Mouse (Mus musculus) heart, embryonic 16.5 days (tissue): ENCODE data around the gene Sgms1. TPM values are rescaled to one million over a fixed set of nuclear protein-coding genes. Genes with fewer than 3 reads are reported as not detected.
"Not testable (repeated sequence)": the region's sequence is repeated elsewhere in the genome, so short reads cannot be mapped to it uniquely, and the experiment has no call there.

Experiments
- ATAC-seq: fragments of 200-750 bp; cut with Nextera tagmentation; replicated peaks from 2 replicates; pipeline ENCODE4 v1.8.0; 2017; ENCODE audit warnings: moderate number of reproducible peaks; ENCODE audit not compliant: insufficient read depth, low FRiP score; ENCODE audit errors: extremely low read depth
- H3K27ac ChIP-seq: fragments of 300-500 bp; sonication (generic); 2 replicates; pipeline ENCODE4 v1.5.1; 2014; ENCODE audit warnings: mild to moderate bottlenecking, low read length, control low read depth, moderate library complexity
- H3K27me3 ChIP-seq: fragments of 300-500 bp; sonication (generic); 2 replicates; pipeline ENCODE4 v1.6.1; 2014; ENCODE audit warnings: low read length, mixed read lengths; ENCODE audit not compliant: control insufficient read depth, insufficient read depth
- H3K36me3 ChIP-seq: fragments of 300-500 bp; sonication (generic); 2 replicates; pipeline ENCODE4 v1.6.1; 2014; ENCODE audit not compliant: control insufficient read depth, insufficient read depth
- H3K4me1 ChIP-seq: fragments of 300-500 bp; sonication (generic); 2 replicates; pipeline ENCODE4 v1.6.1; 2014; ENCODE audit warnings: low read length, mixed read lengths; ENCODE audit not compliant: control insufficient read depth, insufficient read depth
- H3K4me2 ChIP-seq: fragments of 300-500 bp; sonication (generic); 2 replicates; pipeline ENCODE4 v1.6.1; 2014; ENCODE audit warnings: low read depth, mild to moderate bottlenecking, control low read depth, low read length
- H3K4me3 ChIP-seq: fragments of 300-500 bp; sonication (generic); 2 replicates; pipeline ENCODE4 v1.5.1; 2014; ENCODE audit warnings: mild to moderate bottlenecking, control low read depth, low read length
- H3K9ac ChIP-seq: fragments of 300-500 bp; sonication (generic); 2 replicates; pipeline ENCODE4 v1.6.1; 2014; ENCODE audit warnings: low read length, control low read depth
- H3K9me3 ChIP-seq: fragments of 300-500 bp; sonication (generic); replicated peaks from 2 replicates; pipeline ENCODE4 v1.6.1; 2016; ENCODE audit warnings: low read length; ENCODE audit not compliant: control insufficient read depth
- WGBS: fragments of 180-500 bp; shearing (Covaris S2); extraction: QIAGEN DNeasy Blood & Tissue Kit; methylation state at CpG from one replicate; pipeline ENCODE4 v1.1.7; 2014; 5-methylcytosine and 5-hydroxymethylcytosine counted together
- polyA plus RNA-seq: library from polyadenylated mRNA; unstranded; fragments of >200 nt; fragmentation: Nextera tagmentation; extraction: Ambion mirVana; gene quantifications from 2 replicates; pipeline ENCODE4 v1.2.1, GENCODE M21; 2015

Sgms1 gene
- polyA plus RNA-seq, 1 experiment from 2014 or later, result 40.1 TPM

DNA sequence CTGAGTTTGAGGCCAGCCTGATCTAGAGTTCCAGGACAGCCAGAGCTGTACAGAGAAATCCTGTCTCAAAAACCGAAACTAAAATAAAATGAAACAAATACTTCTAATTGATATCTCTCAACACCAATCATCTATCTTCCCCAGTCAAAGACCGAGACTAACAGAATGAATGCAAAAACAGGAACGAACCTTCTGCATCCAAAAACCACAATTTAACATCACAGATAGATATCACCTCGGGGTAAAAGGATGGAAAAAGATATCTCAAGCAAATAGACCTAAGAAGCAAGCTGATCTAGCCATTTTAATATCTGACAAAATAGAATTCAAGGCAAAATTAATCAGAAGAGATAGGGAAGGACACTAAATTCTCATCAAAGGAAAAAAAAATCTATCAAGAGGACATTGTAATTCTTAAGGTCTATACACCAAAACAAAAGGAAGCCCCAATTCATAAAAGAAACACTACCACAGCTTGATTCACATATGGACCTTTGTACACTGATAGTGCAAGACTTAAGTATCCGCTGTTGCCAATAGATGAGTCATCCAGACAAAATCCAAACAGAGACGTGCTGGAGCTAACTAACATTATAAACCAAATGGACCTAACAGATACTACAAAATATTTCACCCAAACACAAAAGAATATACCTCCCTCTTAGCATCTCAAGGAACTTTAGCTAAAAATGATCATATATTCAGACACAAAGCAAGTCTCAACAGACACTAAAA, 301.6 kb downstream of the Sgms1 start:
- 75% methylated on average over 6 of the region's 6 CpGs for WGBS
- no peaks in the 10 kb centered on the region for H3K27me3 ChIP-seq
- no peaks in the 10 kb centered on the region for H3K4me1 ChIP-seq
- no peak overlapping the region for H3K4me2 ChIP-seq
- no peaks in the 10 kb centered on the region for H3K9me3 ChIP-seq
- ATAC-seq, result no peak
- H3K36me3 ChIP-seq, result no peaks in the 10 kb centered on the region
- no peak overlapping the region for H3K4me3 ChIP-seq
- H3K27ac ChIP-seq, result no peak overlapping the region
- no peak overlapping the region for H3K9ac ChIP-seq

DNA sequence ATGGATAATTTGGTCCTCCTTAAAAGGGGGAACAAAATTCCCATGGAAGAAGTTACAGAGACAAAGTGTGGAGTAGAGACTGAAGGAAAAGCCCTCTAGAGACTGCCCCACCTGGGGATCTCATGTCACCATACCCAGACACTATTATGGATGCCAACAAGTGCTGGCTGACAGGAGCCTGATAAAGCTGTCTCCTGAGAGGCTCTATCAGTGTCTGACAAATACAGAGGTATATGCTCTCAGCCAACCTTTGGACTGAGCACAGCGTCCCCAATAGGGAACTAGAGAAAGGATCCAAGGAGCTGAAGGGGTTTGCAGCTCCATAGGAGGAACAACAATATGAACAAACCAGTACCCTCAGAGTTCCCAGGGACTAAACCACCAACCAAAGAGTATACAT, 304.7 kb downstream of the Sgms1 start:
- not testable (repeated sequence) for H3K9me3 ChIP-seq, H3K27me3 ChIP-seq, H3K4me1 ChIP-seq, H3K9ac ChIP-seq, H3K36me3 ChIP-seq, H3K4me3 ChIP-seq, H3K4me2 ChIP-seq, ATAC-seq, H3K27ac ChIP-seq
- 44% methylated on average over 1 of the region's 1 CpGs for WGBS

Other genes starting within 250 kb of the Sgms1 start
- gene Rpl9-ps6, start 76.9 kb upstream of the Sgms1 start, polyA plus RNA-seq, result 41.2 and 112 TPM in 2 replicates
- 46.6 and 46.8 TPM in 2 replicates for gene Minpp1, start 96.1 kb upstream of the Sgms1 start, polyA plus RNA-seq
- 5.2 and 5.8 TPM in 2 replicates for gene Papss2, start 206.1 kb upstream of the Sgms1 start, polyA plus RNA-seq